Mouse (Mus musculus): ENCODE data around the gene Acsl6. TPM values are rescaled to one million over a fixed set of nuclear protein-coding genes. Genes with fewer than 3 reads are reported as not detected.

Acsl6 gene
- polyA plus RNA-seq (2014; fragmentation: Illumina TruSeq; extraction: RNeasy Lipid Tissue Mini Kit (QIAGEN cat#74804); ENCODE audit: low read depth, low replicate concordance), result 2.9 TPM

DNA sequence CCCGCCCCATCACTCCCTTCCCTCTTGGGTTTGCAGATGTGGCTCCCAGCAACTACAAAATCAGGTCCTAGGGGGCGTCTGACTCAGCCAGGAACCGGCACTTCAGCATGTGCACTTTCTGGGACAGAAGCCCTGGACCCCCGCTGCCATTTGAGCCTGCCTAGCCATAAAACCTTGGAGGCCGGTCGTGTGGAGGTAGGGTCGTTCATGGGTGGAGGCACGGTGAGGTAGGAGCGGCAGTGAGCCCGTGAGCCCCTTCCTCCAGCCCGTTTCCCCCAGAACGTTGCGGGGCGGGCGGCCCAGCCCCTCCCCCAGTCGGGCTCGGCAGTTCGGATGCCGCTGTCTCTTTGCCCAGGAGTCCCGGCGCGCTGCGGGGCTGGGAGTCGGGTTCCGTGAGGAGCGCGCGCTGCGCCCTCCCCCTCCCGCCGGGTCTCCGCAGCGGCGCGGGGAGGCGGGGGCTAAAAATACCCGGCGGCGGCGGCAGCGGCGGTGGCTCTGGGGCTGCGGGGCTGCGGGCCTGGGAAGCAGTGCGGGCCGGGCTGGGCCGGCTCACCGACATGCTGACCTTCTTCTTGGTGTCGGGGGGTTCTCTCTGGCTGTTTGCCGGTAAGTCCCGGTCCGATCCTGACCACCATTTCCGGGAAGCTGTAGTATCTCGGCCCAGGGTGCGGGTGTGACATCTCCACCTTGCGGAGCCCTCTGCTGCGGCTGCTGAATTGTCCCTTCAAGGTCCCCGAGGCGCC lies at the start of gene Acsl6:
Acsl6 (plus strand) TSS at position 71 of the 743 bp plus-strand sequence.

DNA sequence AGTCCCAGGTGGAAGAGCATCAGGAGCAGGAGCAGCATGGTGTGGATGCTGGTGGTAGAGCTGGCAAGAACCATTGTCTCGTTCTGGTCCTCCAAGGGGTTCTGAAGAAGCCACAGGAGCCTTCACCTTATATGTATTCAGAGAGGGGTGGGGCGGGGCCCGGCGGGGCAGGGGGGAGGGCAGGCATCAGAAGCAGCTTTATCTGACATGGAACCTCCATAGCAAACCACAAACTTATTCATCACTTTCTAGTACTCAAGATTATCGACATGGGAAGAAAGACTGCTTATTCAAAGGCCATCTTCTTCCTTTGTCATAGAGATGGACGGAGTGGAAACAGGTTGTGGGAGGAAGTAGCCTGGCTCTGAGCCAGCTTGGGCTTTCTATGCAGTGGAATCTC lies 36.4 kb upstream of the Acsl6 start, which contains the start of gene Il3:
Il3 (minus strand) TSS at position 101 of the 400 bp plus-strand sequence.

Other genes starting within 250 kb of the Acsl6 start
- 1.0 TPM for gene Pdlim4, start 234.8 kb upstream of the Acsl6 start, polyA plus RNA-seq (2014; fragmentation: Illumina TruSeq; extraction: RNeasy Lipid Tissue Mini Kit (QIAGEN cat#74804); ENCODE audit: low read depth, low replicate concordance)
- 1.9 TPM for gene P4ha2, start 203.7 kb upstream of the Acsl6 start, polyA plus RNA-seq (2014; fragmentation: Illumina TruSeq; extraction: RNeasy Lipid Tissue Mini Kit (QIAGEN cat#74804); ENCODE audit: low read depth, low replicate concordance)
- not detected for gene Csf2, start 54.1 kb upstream of the Acsl6 start, polyA plus RNA-seq (2014; fragmentation: Illumina TruSeq; extraction: RNeasy Lipid Tissue Mini Kit (QIAGEN cat#74804); ENCODE audit: low read depth, low replicate concordance)
- gene Il3, start 36.5 kb upstream of the Acsl6 start, polyA plus RNA-seq (2014; fragmentation: Illumina TruSeq; extraction: RNeasy Lipid Tissue Mini Kit (QIAGEN cat#74804); ENCODE audit: low read depth, low replicate concordance), result not detected
- not detected for gene Meikin, start 66.9 kb downstream of the Acsl6 start, polyA plus RNA-seq (2014; fragmentation: Illumina TruSeq; extraction: RNeasy Lipid Tissue Mini Kit (QIAGEN cat#74804); ENCODE audit: low read depth, low replicate concordance)
- 65.5 TPM for gene Fnip1, start 134.4 kb downstream of the Acsl6 start, polyA plus RNA-seq (2014; fragmentation: Illumina TruSeq; extraction: RNeasy Lipid Tissue Mini Kit (QIAGEN cat#74804); ENCODE audit: low read depth, low replicate concordance)
- 46.3 TPM for gene Rapgef6, start 219.0 kb downstream of the Acsl6 start, polyA plus RNA-seq (2014; fragmentation: Illumina TruSeq; extraction: RNeasy Lipid Tissue Mini Kit (QIAGEN cat#74804); ENCODE audit: low read depth, low replicate concordance)